Mouse (Mus musculus) heart, postnatal 25 days (tissue): Measurements from ENCODE around the gene Gm20388. TPM values are rescaled to one million over a fixed set of nuclear protein-coding genes. Genes with fewer than 3 reads are reported as not detected.

Source experiments
- DNase-seq: peaks from one replicate; pipeline ENCODE4 v3.0.0; 2022; ENCODE audit warnings: low spot score
- intact Hi-C: fragments of 180-260 bp; cut with DNase I; formaldehyde crosslinking; loops from one replicate; pipeline ENCODE4 v1.15.1; 2025
- total RNA-seq, 2 experiments: library from RNA; stranded (reverse); gene quantifications; 2 replicates each; pipeline ENCODE4 v1.2.3; 2021

Gm20388 gene
- total RNA-seq, 2 experiments from 2014 or later: 2.7 TPM; not detected in 1

- DNase-seq: no peak
- intact Hi-C loops: no loop called here
These were observed 493.1 kb downstream of the Gm20388 start for GRCm38 (mm10) chr8:120403606-120404269.

- intact Hi-C loops: loop anchor here (5.0 kb wide), 1 partner anchor 63 kb away; no protein-coding TSS in a partner anchor
- DNase-seq: no peak
These were observed 494.0 kb downstream of the Gm20388 start for GRCm38 (mm10) chr8:120404609-120405036.

- no peak for DNase-seq
- intact Hi-C loops: loop anchor here (2.0 to 5.0 kb wide), 2 partner anchors 61 to 129 kb away; no protein-coding TSS in a partner anchor
These were observed 495.5 kb downstream of the Gm20388 start for GRCm38 (mm10) chr8:120406008-120406632.

- intact Hi-C loops: loop anchor here (2.0 to 5.0 kb wide), 2 partner anchors 60 to 127 kb away; no protein-coding TSS in a partner anchor
- peak; percentile 28 for DNase-seq
These were observed 497.1 kb downstream of the Gm20388 start for GRCm38 (mm10) chr8:120407701-120408240.

GRCm38 (mm10) chr8:120408241-120409215, 497.9 kb downstream of the Gm20388 start:
- DNase-seq: no peak
- intact Hi-C loops: loop anchor here (5.0 kb wide), 1 partner anchor 59 kb away; no protein-coding TSS in a partner anchor

GRCm38 (mm10) chr8:120409371-120410013, 498.9 kb downstream of the Gm20388 start:
- no peak for DNase-seq
- intact Hi-C loops: loop anchor here (5.0 kb wide), 1 partner anchor 58 kb away; no protein-coding TSS in a partner anchor

GRCm38 (mm10) chr8:120411059-120411458, 500.4 kb downstream of the Gm20388 start:
- intact Hi-C loops: no loop called here
- no peak for DNase-seq

- intact Hi-C loops: no loop called here
- no peak for DNase-seq
These were observed 501.2 kb downstream of the Gm20388 start for GRCm38 (mm10) chr8:120411862-120412261.

GRCm38 (mm10) chr8:120412357-120412756, 501.7 kb downstream of the Gm20388 start:
- DNase-seq: no peak
- intact Hi-C loops: no loop called here

- DNase-seq: no peak
- intact Hi-C loops: no loop called here
These were observed 502.4 kb downstream of the Gm20388 start for GRCm38 (mm10) chr8:120412911-120413625.

GRCm38 (mm10) chr8:120413626-120413988, 503.0 kb downstream of the Gm20388 start:
- no peak for DNase-seq
- intact Hi-C loops: no loop called here

- no peak for DNase-seq
- intact Hi-C loops: no loop called here
These were observed 503.6 kb downstream of the Gm20388 start for GRCm38 (mm10) chr8:120414216-120414615.

GRCm38 (mm10) chr8:120415474-120415873, 504.8 kb downstream of the Gm20388 start:
- DNase-seq: no peak
- intact Hi-C loops: loop anchor here (5.0 kb wide), 1 partner anchor 72 kb away; no protein-coding TSS in a partner anchor

GRCm38 (mm10) chr8:120416173-120416521, 505.5 kb downstream of the Gm20388 start:
- intact Hi-C loops: loop anchor here (5.0 kb wide), 1 partner anchor 71 kb away; no protein-coding TSS in a partner anchor
- no peak for DNase-seq

GRCm38 (mm10) chr8:120416522-120417394, 506.1 kb downstream of the Gm20388 start:
- intact Hi-C loops: loop anchor here (5.0 kb wide), 1 partner anchor 71 kb away; no protein-coding TSS in a partner anchor
- peak; percentile 76 for DNase-seq

- no peak for DNase-seq
- intact Hi-C loops: loop anchor here (5.0 kb wide), 1 partner anchor 69 kb away; no protein-coding TSS in a partner anchor
These were observed 507.5 kb downstream of the Gm20388 start for GRCm38 (mm10) chr8:120418188-120418587.

- DNase-seq: no peak
- intact Hi-C loops: loop anchor here (5.0 kb wide), 1 partner anchor 68 kb away; no protein-coding TSS in a partner anchor
These were observed 509.0 kb downstream of the Gm20388 start for GRCm38 (mm10) chr8:120419675-120420074.
